Mouse (Mus musculus) testis, adult 2 months (tissue): ENCODE results near the gene Fcgrt.

Source experiments
- CTCF ChIP-seq: fragments of 200-500 bp; IDR thresholded peaks from 2 replicates; pipeline ENCODE4 v1.5.1; 2012; ENCODE audit warnings: low read depth, mild to moderate bottlenecking, inconsistent platforms, low read length, moderate library complexity; ENCODE audit not compliant: control insufficient read depth, insufficient read depth, insufficient replicate concordance
- POLR2A ChIP-seq: fragments of 200-500 bp; IDR thresholded peaks from 2 replicates; pipeline ENCODE4 v1.6.1; 2012; ENCODE audit warnings: low read depth, mild to moderate bottlenecking, inconsistent platforms, low read length, moderate library complexity; ENCODE audit not compliant: control insufficient read depth

DNA sequence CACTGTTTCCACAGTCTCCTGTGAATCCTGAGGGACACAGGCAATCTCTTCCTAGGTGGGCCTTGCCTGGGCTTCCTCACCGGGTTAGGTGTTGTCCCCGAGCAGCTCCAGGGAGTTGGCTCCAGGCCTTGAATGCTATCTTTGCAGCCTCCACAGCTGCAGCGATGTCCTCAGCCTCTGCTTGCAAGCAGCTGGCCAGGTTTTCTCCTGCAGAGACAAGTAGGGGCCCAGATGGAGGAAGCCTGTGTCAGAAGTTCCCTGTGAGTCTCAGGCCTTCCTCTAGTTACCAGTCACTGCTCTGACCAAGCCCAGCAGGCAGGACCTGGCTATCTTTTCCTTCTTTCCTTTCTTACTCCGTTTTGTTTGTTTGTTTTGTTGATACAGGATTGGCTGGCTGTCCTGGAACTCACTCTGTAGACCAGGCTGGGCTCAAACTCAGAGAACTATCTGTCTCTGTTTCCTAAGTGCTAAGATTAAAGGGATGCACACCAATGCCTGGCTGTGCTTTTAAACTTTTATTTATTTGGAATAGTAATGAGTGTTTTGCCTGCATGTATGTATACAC lies 45.0 kb upstream of the Fcgrt start:
- TF ChIP-seq CTCF (no peak), POLR2A (no peak)
